Mouse (Mus musculus): Measurements from ENCODE around the gene Sh2d1b1.
"Not testable (repeated sequence)": the region's sequence is repeated elsewhere in the genome, so short reads cannot be mapped to it uniquely, and the experiment has no call there.

Gene Sh2d1b1

GRCm38 (mm10) chr1:170277016-170277415 is at the start of gene Sh2d1b1:
TSS of gene Sh2d1b1 (plus strand) at chr1:170277320.
- no peak for DNase-seq

- DNase-seq: not testable (repeated sequence)
Observed at GRCm38 (mm10) chr1:170232688-170233087, 44.4 kb upstream of the Sh2d1b1 start, which contains the start of gene Sh2d1b2. TSS of gene Sh2d1b2 (plus strand) at chr1:170232749.

- DNase-seq: no peak
Observed at GRCm38 (mm10) chr1:170245016-170245415, 32.1 kb upstream of the Sh2d1b1 start.

GRCm38 (mm10) chr1:170254893-170255559 is 22.1 kb upstream of the Sh2d1b1 start:
- no peak for DNase-seq

- peak; percentile 82 to 87 for DNase-seq
Observed at GRCm38 (mm10) chr1:170255560-170255910, 21.6 kb upstream of the Sh2d1b1 start.

GRCm38 (mm10) chr1:170270281-170270680 is 6.8 kb upstream of the Sh2d1b1 start:
- DNase-seq: no peak

- no peak for DNase-seq
Observed at GRCm38 (mm10) chr1:170270696-170271095, 6.4 kb upstream of the Sh2d1b1 start.

GRCm38 (mm10) chr1:170273252-170273651 is 3.9 kb upstream of the Sh2d1b1 start:
- DNase-seq: no peak

- no peak for DNase-seq
Observed at GRCm38 (mm10) chr1:170282415-170283129, 5.5 kb downstream of the Sh2d1b1 start.

GRCm38 (mm10) chr1:170292239-170292951 is 15.3 kb downstream of the Sh2d1b1 start:
- peak; percentile 59 to 69 for DNase-seq

GRCm38 (mm10) chr1:170293257-170293656 is 16.1 kb downstream of the Sh2d1b1 start:
- no peak for DNase-seq

- no peak for DNase-seq
Observed at GRCm38 (mm10) chr1:170294786-170295570, 17.9 kb downstream of the Sh2d1b1 start.

- no peak for DNase-seq
Observed at GRCm38 (mm10) chr1:170299496-170299895, 22.4 kb downstream of the Sh2d1b1 start.

- DNase-seq: no peak
Observed at GRCm38 (mm10) chr1:170301686-170302085, 24.6 kb downstream of the Sh2d1b1 start.

- no peak for DNase-seq
Observed at GRCm38 (mm10) chr1:170302456-170302855, 25.3 kb downstream of the Sh2d1b1 start.

GRCm38 (mm10) chr1:170303103-170303502 is 26.0 kb downstream of the Sh2d1b1 start:
- DNase-seq: no peak

GRCm38 (mm10) chr1:170305002-170305401 is 27.9 kb downstream of the Sh2d1b1 start:
- DNase-seq: no peak

GRCm38 (mm10) chr1:170306232-170306631 is 29.1 kb downstream of the Sh2d1b1 start, which contains the start of gene Gm7694:
TSS of gene Gm7694 (minus strand) at chr1:170306332.
- no peak for DNase-seq

GRCm38 (mm10) chr1:170308503-170308902 is 31.4 kb downstream of the Sh2d1b1 start, which contains the start of gene Spata46:
TSS of gene Spata46 (plus strand) at chr1:170308803.
- no peak for DNase-seq

- no peak for DNase-seq
Observed at GRCm38 (mm10) chr1:170311431-170311830, 34.3 kb downstream of the Sh2d1b1 start.

- DNase-seq: no peak
Observed at GRCm38 (mm10) chr1:170322046-170322445, 44.9 kb downstream of the Sh2d1b1 start.

- no peak for DNase-seq
Observed at GRCm38 (mm10) chr1:170323001-170323400, 45.9 kb downstream of the Sh2d1b1 start.

- no peak for DNase-seq
Observed at GRCm38 (mm10) chr1:170324312-170324711, 47.2 kb downstream of the Sh2d1b1 start.
